Mouse (Mus musculus): ENCODE measurements around the gene Tspan5. TPM values are rescaled to one million over a fixed set of nuclear protein-coding genes. Genes with fewer than 3 reads are reported as not detected.

The Tspan5 gene
- polyA plus RNA-seq, 1 experiment from 2014 or later: 15.0 TPM

GRCm38 (mm10) chr3:138926161-138926560 lies 184.2 kb downstream of the Tspan5 start:
- no peak overlapping the region for H3K4me3 ChIP-seq
- H3K9me3 ChIP-seq: no peaks in the 10 kb centered on the region
- peaks cover 39% of the 10 kb centered on the region for H3K36me3 ChIP-seq
- WGBS: 88% methylated on average over 8 of the region's 8 CpGs
- no peaks in the 10 kb centered on the region for H3K4me1 ChIP-seq
- no peak for DNase-seq (ENCODE audit: low spot score)
- no peak overlapping the region for H3K27ac ChIP-seq
- H3K27me3 ChIP-seq (ENCODE audit: insufficient read depth, poor library complexity, severe bottlenecking): no peaks in the 10 kb centered on the region

GRCm38 (mm10) chr3:138927437-138927836 lies 185.4 kb downstream of the Tspan5 start:
- Histone ChIP-seq H3K27me3 (ENCODE audit: insufficient read depth, poor library complexity, severe bottlenecking) (no peaks in the 10 kb centered on the region), H3K36me3 (peaks cover 42% of the 10 kb centered on the region), H3K4me3 (no peak overlapping the region), H3K27ac (no peak overlapping the region), H3K4me1 (no peaks in the 10 kb centered on the region), H3K9me3 (no peaks in the 10 kb centered on the region)
- DNase-seq (ENCODE audit: low spot score): no peak
- 89% methylated on average over 4 of the region's 4 CpGs for WGBS

GRCm38 (mm10) chr3:138936780-138937179 lies 194.8 kb downstream of the Tspan5 start:
- no peaks in the 10 kb centered on the region for H3K9me3 ChIP-seq
- no peaks in the 10 kb centered on the region for H3K27me3 ChIP-seq (ENCODE audit: insufficient read depth, poor library complexity, severe bottlenecking)
- peaks cover 47% of the 10 kb centered on the region for H3K36me3 ChIP-seq

GRCm38 (mm10) chr3:138937241-138937640 lies 195.2 kb downstream of the Tspan5 start:
- DNase-seq (ENCODE audit: low spot score): no peak
- Histone ChIP-seq H3K4me3 (no peak overlapping the region), H3K27ac (no peak overlapping the region), H3K4me1 (no peaks in the 10 kb centered on the region), H3K27me3 (ENCODE audit: insufficient read depth, poor library complexity, severe bottlenecking) (no peaks in the 10 kb centered on the region), H3K9me3 (no peaks in the 10 kb centered on the region), H3K36me3 (peaks cover 48% of the 10 kb centered on the region)
- WGBS: 91% methylated on average over 10 of the region's 10 CpGs

More at GRCm38 (mm10) chr3:138936780-138937179, 194.8 kb downstream of the Tspan5 start:
- no peak for DNase-seq (ENCODE audit: low spot score)
- Histone ChIP-seq H3K27ac (no peak overlapping the region), H3K4me3 (no peak overlapping the region), H3K4me1 (no peaks in the 10 kb centered on the region)
- WGBS: 85% methylated on average over 8 of the region's 8 CpGs

- no peak overlapping the region for H3K4me3 ChIP-seq
- 76% methylated on average over 9 of the region's 9 CpGs for WGBS
- H3K27me3 ChIP-seq (ENCODE audit: insufficient read depth, poor library complexity, severe bottlenecking): no peaks in the 10 kb centered on the region
Observed at GRCm38 (mm10) chr3:138941604-138942003, 199.6 kb downstream of the Tspan5 start.

GRCm38 (mm10) chr3:138945516-138945915 lies 203.5 kb downstream of the Tspan5 start:
- 88% methylated on average over 3 of the region's 3 CpGs for WGBS
- Histone ChIP-seq H3K4me1 (peaks cover 7% of the 10 kb centered on the region), H3K4me3 (no peak overlapping the region), H3K36me3 (peaks cover 40% of the 10 kb centered on the region), H3K27ac (no peak overlapping the region), H3K27me3 (ENCODE audit: insufficient read depth, poor library complexity, severe bottlenecking) (no peaks in the 10 kb centered on the region), H3K9me3 (no peaks in the 10 kb centered on the region)
- no peak for DNase-seq (ENCODE audit: low spot score)

More at GRCm38 (mm10) chr3:138941604-138942003, 199.6 kb downstream of the Tspan5 start:
- H3K9me3 ChIP-seq: no peaks in the 10 kb centered on the region
- no peak for DNase-seq (ENCODE audit: low spot score)
- peaks cover 62% of the 10 kb centered on the region for H3K36me3 ChIP-seq
- no peak overlapping the region for H3K27ac ChIP-seq
- no peaks in the 10 kb centered on the region for H3K4me1 ChIP-seq

GRCm38 (mm10) chr3:138949081-138949480 lies 207.1 kb downstream of the Tspan5 start:
- 94% methylated on average over 9 of the region's 9 CpGs for WGBS
- H3K27ac ChIP-seq: no peak overlapping the region
- DNase-seq (ENCODE audit: low spot score): no peak
- no peaks in the 10 kb centered on the region for H3K9me3 ChIP-seq
- no peaks in the 10 kb centered on the region for H3K27me3 ChIP-seq (ENCODE audit: insufficient read depth, poor library complexity, severe bottlenecking)
- no peak overlapping the region for H3K4me3 ChIP-seq
- H3K36me3 ChIP-seq: peaks cover 36% of the 10 kb centered on the region
- peaks cover 7% of the 10 kb centered on the region for H3K4me1 ChIP-seq

- no peaks in the 10 kb centered on the region for H3K27me3 ChIP-seq (ENCODE audit: insufficient read depth, poor library complexity, severe bottlenecking)
- 93% methylated on average over 7 of the region's 7 CpGs for WGBS
- H3K9me3 ChIP-seq: no peaks in the 10 kb centered on the region
- no peaks in the 10 kb centered on the region for H3K4me1 ChIP-seq
- H3K27ac ChIP-seq: no peak overlapping the region
- DNase-seq (ENCODE audit: low spot score): no peak
- H3K4me3 ChIP-seq: no peak overlapping the region
- peaks cover 55% of the 10 kb centered on the region for H3K36me3 ChIP-seq
Observed at GRCm38 (mm10) chr3:138955220-138955619, 213.2 kb downstream of the Tspan5 start.

Other genes with a start within 250 kb of the Tspan5 start
- gene Eif4e, start 216.0 kb upstream of the Tspan5 start, polyA plus RNA-seq (2016; fragmentation: Nextera tagmentation; extraction: Ambion mirVana): 368 and 419 TPM in 2 replicates

Measured in heart, embryonic 10.5 days (tissue).